Mouse (Mus musculus) left cerebral cortex, adult 6 months (tissue): ENCODE data around the gene Prpf19. TPM values are rescaled to one million over a fixed set of nuclear protein-coding genes. Genes with fewer than 3 reads are reported as not detected.

Experiments
- long read RNA-seq, 2 experiments: library from polyadenylated mRNA; unstranded; transcript quantifications; one replicate each; pipeline ENCODE4 v2.0.0; 2019 to 2020
- polyA plus RNA-seq: library from polyadenylated mRNA; unstranded; fragments of <200 nt; fragmentation: Nextera tagmentation; gene quantifications from 2 replicates; pipeline ENCODE4 v1.2.3, GENCODE M21; 2021

Prpf19 gene
- polyA plus RNA-seq, result 23.9 and 65.3 TPM in 2 replicates
- long read RNA-seq, experiment 1, full-length matches to known transcripts, result 37 of 45 reads
- long read RNA-seq, experiment 1, partial matches to known transcripts, result 3 of 45 reads
- long read RNA-seq, experiment 1, other reads (novel, unspliced or antisense), result 5 of 45 reads
- long read RNA-seq, experiment 2, full-length matches to known transcripts, result 2 of 4 reads
- long read RNA-seq, experiment 2, partial matches to known transcripts, result 1 of 4 reads
- long read RNA-seq, experiment 2, other reads (novel, unspliced or antisense), result 1 of 4 reads

DNA sequence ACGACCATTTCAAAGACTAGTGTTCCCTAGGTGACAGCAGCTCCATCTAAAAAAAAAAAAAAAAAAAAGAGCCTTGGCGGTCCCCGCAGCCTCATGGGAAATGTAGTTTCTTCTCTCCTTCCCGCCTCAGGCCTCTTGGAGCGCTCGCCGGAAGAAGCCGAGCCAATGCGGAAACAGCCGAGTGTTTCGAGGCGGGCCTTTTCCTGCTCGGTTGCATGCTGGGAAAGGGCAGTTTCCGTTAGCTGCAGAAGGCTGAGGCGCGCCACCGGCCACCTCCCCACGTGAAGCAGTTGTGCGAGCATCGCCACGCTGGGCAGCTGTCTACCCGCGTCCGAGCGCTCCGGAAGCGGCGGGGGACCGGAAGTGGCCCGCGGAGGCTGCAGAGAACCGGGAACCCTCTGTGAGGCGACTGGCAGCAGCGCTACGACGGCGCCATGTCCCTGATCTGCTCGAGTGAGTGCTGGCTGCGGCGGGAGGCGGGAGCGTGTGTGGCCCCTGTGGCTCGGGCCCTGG lies at the start of gene Prpf19:
Gene Prpf19, plus strand, starts transcription at position 216 of the 513 bp plus-strand sequence.

DNA sequence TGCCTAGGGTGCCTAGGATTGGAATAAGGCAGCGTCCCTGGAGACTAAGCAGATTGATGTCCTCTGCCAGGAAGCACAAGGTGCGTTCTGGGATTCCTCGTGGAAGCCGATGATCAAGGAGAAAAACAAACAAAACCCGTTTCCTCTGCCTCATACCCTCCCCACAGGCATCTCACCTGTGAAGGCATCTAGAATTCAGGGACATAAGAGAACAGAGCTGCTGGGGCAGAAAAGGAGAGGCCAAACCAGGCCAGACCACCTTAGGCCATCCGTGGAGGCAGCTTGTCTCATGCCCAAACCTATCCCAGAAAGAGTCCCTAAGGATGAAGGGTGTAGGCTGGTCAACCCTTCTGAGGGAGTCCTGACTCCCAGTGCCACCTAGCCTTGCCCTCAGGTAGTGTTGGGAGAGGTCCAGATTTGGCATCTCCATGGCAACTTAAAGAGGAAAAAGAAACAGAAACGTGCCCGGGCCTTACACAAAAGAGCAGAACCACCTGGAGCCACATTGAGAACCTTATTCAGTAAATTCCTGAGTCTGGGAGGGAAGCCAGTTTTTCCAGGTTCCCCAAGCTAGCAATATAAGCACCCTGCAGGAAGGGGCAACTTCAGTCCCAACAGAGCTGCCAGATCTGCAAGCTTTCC lies 25.0 kb upstream of the Prpf19 start, which contains the start of gene Tmem132a:
Gene Tmem132a, minus strand, starts transcription at position 55 of the 642 bp plus-strand sequence.

DNA sequence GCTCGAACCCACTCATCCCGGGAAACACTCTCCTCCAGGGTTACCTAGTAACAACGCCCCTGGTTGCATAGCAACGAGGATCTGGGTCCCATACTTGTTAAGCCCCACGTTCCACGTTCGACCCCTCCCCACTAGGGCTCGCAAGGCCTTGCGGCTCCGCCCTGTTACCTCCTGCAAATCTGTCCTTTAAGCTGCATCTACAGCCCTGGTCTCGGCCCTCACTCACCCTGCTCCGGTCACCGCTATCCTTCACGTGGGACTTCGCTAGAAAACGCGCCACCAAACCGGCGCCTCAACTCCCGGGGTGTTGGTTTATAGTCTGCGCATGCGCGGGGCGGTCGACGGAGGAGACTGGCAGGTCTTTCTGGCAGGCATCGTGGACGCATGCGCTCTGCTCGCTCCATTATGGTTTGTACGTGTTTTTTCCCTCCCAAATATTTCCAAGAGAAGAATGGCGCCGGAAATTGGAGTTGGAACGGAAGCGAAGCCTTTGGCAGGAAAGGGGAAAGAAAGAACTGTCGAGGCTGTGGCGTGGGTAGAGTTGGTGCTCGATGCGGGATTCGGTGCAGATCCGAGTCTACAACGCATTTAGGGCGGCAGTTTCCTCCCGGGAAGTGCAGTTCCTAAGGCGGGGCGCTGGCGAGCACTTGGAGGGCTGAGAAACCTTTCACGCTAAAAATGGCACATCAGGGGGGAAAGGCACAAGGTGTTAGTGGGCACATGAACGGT lies 13.4 kb upstream of the Prpf19 start, which contains the start of gene Tmem109:
Gene Tmem109, minus strand, starts transcription at position 576 of the 729 bp plus-strand sequence.

GRCm38 (mm10) chr19:10920532-10920931 lies 25.5 kb downstream of the Prpf19 start, which contains the start of gene Zp1:
Gene Zp1 (minus strand): TSS chr19:10920632.

DNA sequence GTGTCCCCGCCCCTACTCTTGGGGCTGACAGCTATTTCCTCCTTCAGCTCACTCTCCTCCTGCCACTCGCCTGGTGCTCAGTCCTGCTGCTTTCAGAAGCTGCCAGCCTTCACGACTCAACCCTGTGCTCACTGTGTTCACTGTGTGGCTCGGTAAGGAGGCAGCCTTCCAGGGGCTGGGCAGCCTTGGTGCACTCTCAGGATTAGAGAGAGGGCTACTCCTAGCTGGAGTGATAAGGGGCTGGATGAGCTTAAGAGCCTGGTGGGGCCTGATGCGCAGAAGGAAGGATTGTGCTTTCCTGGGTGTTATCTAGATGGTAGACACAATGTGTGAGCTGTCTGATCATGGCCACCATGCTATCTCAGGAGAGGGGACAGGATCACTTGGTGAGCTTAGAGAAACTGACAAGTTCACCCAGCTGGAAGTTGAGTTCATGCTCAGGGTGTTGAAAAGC lies 42.1 kb downstream of the Prpf19 start, which contains the start of gene Ptgdr2:
Gene Ptgdr2, plus strand, starts transcription at position 51 of the 454 bp plus-strand sequence.

DNA sequence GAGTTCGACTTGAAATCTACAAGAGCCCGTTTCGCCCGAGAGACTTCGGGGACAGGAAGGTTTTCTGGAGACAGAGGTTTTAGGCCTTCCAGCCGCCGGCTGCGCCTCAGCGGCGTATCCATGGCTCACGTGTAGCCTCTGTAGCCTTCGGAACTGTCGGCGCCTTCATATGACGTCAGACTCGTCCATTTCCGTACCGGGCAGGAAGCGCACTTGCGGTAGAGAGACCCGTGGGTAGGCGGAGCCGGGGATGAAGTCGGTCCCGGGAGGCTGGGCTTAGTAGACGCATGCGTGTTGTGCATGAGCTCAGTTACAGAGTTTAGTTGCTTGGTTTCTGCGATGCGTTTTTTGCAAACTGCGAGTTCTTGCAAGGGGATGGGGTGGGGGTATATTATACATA lies 54.1 kb downstream of the Prpf19 start, which contains the start of gene Ccdc86:
Gene Ccdc86, minus strand, starts transcription at position 155 of the 400 bp plus-strand sequence.

Other genes starting within 250 kb of the Prpf19 start
- gene Pga5, start 217.2 kb upstream of the Prpf19 start, polyA plus RNA-seq, result not detected in 2 replicates
- gene Vps37c, start 206.5 kb upstream of the Prpf19 start, polyA plus RNA-seq, result 20.3 and 26.0 TPM in 2 replicates
- gene Cd5, start 156.2 kb upstream of the Prpf19 start, polyA plus RNA-seq, result not detected in 2 replicates
- gene Cd6, start 65.2 kb upstream of the Prpf19 start, polyA plus RNA-seq, result 3.6 and 4.7 TPM in 2 replicates
- gene Slc15a3, start 55.5 kb upstream of the Prpf19 start, polyA plus RNA-seq, result 0.23 and 0.29 TPM in 2 replicates
- gene Tmem132a, start 25.3 kb upstream of the Prpf19 start, polyA plus RNA-seq, result 51.6 and 71.8 TPM in 2 replicates
- 48.6 and 51.7 TPM in 2 replicates for gene Tmem109, start 13.2 kb upstream of the Prpf19 start, polyA plus RNA-seq
- not detected in 2 replicates for gene Zp1, start 25.4 kb downstream of the Prpf19 start, polyA plus RNA-seq
- gene Ptgdr2, start 41.9 kb downstream of the Prpf19 start, polyA plus RNA-seq, result 0.05 TPM in 1 of 2 replicates, not detected in the other
- 4.8 and 6.0 TPM in 2 replicates for gene Ccdc86, start 54.0 kb downstream of the Prpf19 start, polyA plus RNA-seq
- gene Ms4a10, start 79.4 kb downstream of the Prpf19 start, polyA plus RNA-seq, result not detected in 2 replicates
- not detected in 2 replicates for gene Ms4a15, start 98.0 kb downstream of the Prpf19 start, polyA plus RNA-seq
- gene Ms4a18, start 122.8 kb downstream of the Prpf19 start, polyA plus RNA-seq, result not detected in 2 replicates
- gene Ms4a8a, start 185.9 kb downstream of the Prpf19 start, polyA plus RNA-seq, result not detected in 2 replicates
- gene 1700017D01Rik, start 235.6 kb downstream of the Prpf19 start, polyA plus RNA-seq, result not detected in 2 replicates